In the genomic region with DNA sequence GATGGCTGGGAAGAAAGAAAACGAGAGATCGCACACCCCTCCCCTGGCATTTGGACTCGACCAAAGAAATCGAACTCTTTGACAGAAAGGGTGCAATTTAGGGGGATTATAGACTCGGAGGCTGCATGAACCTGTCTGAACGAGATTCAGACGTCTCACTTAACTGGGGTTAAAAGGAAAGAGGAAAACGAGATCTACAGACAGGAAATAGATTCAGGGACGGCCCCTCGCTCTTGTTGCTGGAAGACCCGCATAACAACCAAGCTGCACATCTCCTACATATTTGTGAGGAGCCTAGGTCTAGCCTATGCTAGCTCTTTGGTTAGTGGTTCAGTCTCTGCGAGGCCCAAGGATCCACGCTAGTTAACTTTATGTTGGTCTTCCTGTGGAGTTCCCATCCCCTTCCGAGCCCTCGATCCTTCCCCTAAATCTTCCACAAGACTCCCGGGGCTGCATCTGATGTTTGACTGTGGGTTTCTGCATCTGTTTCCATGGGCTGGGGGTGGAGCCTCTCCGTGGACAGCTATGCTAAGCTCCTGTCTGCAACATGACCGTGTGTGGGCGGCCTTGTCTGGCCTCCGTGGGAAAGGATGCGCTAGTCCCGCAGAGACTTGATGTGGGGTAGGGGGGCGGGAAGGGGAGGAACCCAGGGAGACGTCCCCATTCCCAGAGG, we compare ENCODE assay signal across 7 mouse cellular contexts. TPM values are rescaled to one million over a fixed set of nuclear protein-coding genes. Genes with fewer than 3 reads are reported as not detected.
DNase-seq lines count a peak whose midpoint lies in the region; ATAC-seq and TF ChIP-seq lines count a peak whose summit lies in the region.

No protein-coding gene starts in this region.

- H3K9me3 ChIP-seq in megakaryocyte, embryonic 14.5 days: no peaks in the 10 kb centered on the region
- no peaks in the 10 kb centered on the region for H3K9me3 ChIP-seq in midbrain, embryonic 11.5 days (ENCODE audit: control insufficient read depth, low read length)

- TF ChIP-seq CTCF in bone marrow macrophage, adult 2 months (IDR thresholded peaks at IDR 0.05; ENCODE audit: low read depth, low read length): no peak

- H3K27me3 ChIP-seq in megakaryocyte, embryonic 14.5 days (replicated peaks): peaks cover 6% of the 10 kb centered on the region
- no peaks in the 10 kb centered on the region for H3K27me3 ChIP-seq in midbrain, embryonic 11.5 days (ENCODE audit: control insufficient read depth, insufficient read depth, low read length)

- H3K4me2 ChIP-seq in midbrain, embryonic 11.5 days: peak overlapping the region; percentile 67

- H3K4me1 ChIP-seq in megakaryocyte, embryonic 14.5 days: peaks cover 51% of the 10 kb centered on the region
- peaks cover 18% of the 10 kb centered on the region for H3K4me1 ChIP-seq in bone marrow macrophage, adult 2 months (ENCODE audit: control insufficient read depth, insufficient read depth, low read length)
- peaks cover 4% of the 10 kb centered on the region; the same call in 1 of the 2 replicates for H3K4me1 ChIP-seq in midbrain, embryonic 11.5 days (ENCODE audit: control insufficient read depth, insufficient read depth, low read length)

- H3K36me3 ChIP-seq in megakaryocyte, embryonic 14.5 days (replicated peaks; ENCODE audit: low read length): no peaks in the 10 kb centered on the region
- no peaks in the 10 kb centered on the region for H3K36me3 ChIP-seq in midbrain, embryonic 11.5 days (ENCODE audit: control insufficient read depth, insufficient read depth, low read length)

- peak overlapping the region; percentile 53 for H3K9ac ChIP-seq in midbrain, embryonic 11.5 days (ENCODE audit: low read length)

- peak overlapping the region; percentile 95 for H3K4me3 ChIP-seq in megakaryocyte, embryonic 14.5 days (replicated peaks)
- peak overlapping the region; percentile 41 for H3K4me3 ChIP-seq in bone marrow macrophage, adult 2 months (ENCODE audit: insufficient read depth, low read length)
- H3K4me3 ChIP-seq in midbrain, embryonic 11.5 days (ENCODE audit: low read depth, low read length): peak overlapping the region; percentile 67

- H3K27ac ChIP-seq in bone marrow macrophage, adult 2 months (ENCODE audit: insufficient read depth, low read depth, low read length): peak overlapping the region; percentile 14; the same call in 1 of the 2 replicates
- peak overlapping the region; percentile 100 for H3K27ac ChIP-seq in midbrain, embryonic 11.5 days (ENCODE audit: low read depth, low read length)

- DNase-seq in fibroblast of lung, adult 2 months (ENCODE audit: low read depth): peak; percentile 31
- DNase-seq in induced T-regulatory cell, adult 2 months (ENCODE audit: low read depth): peak; percentile 70
- no peak for DNase-seq in midbrain, embryonic 11.5 days (ENCODE audit: low spot score, missing footprints)
- DNase-seq in ovary, postnatal 14 days (ENCODE audit: low spot score): no peak

- ATAC-seq in megakaryocyte, adult 5-6 weeks (ENCODE audit: poor library complexity, severe bottlenecking): no peak
- peak; percentile 27 for ATAC-seq in midbrain, embryonic 11.5 days (ENCODE audit: low FRiP score)

- 3% methylated on average over 24 of the region's 24 CpGs for WGBS in midbrain, embryonic 11.5 days

- no peak for TF ChIP-seq POLR2A in bone marrow macrophage, adult 2 months (IDR thresholded peaks at IDR 0.05; ENCODE audit: borderline replicate concordance, low read depth, low read length)

RNA-seq across cellular contexts. Expression of gene Nufip1, which starts 42.4 kb away (rescaled TPM):
- polyA plus RNA-seq in megakaryocyte, embryonic 14.5 days (2012; ENCODE audit: insufficient read depth, low replicate concordance): 4.4 and 4.8 TPM in 2 replicates
- total RNA-seq in megakaryocyte, adult 5-6 weeks (2015): 11.5 and 13.3 TPM in 2 replicates
- total RNA-seq in megakaryocyte, adult 5-6 weeks (2017): 17.5 and 19.1 TPM in 2 replicates
- polyA plus RNA-seq in bone marrow macrophage, adult 2 months (2012; ENCODE audit: insufficient read depth, insufficient read length, missing spikeins): 7.3 and 7.4 TPM in 2 replicates
- polyA plus RNA-seq in midbrain, embryonic 11.5 days (2014; fragmentation: Nextera tagmentation; extraction: Ambion mirVana): 19.2 and 19.3 TPM in 2 replicates

RNA-seq across cellular contexts. Expression of gene Gpalpp1, which starts 42.6 kb away (rescaled TPM):
- polyA plus RNA-seq in megakaryocyte, embryonic 14.5 days (2012; ENCODE audit: insufficient read depth, low replicate concordance): 1.1 and 1.9 TPM in 2 replicates
- 15.3 and 17.1 TPM in 2 replicates for total RNA-seq in megakaryocyte, adult 5-6 weeks (2015)
- total RNA-seq in megakaryocyte, adult 5-6 weeks (2017): 31.9 and 35.3 TPM in 2 replicates
- polyA plus RNA-seq in bone marrow macrophage, adult 2 months (2012; ENCODE audit: insufficient read depth, insufficient read length, missing spikeins): 19.1 and 22.2 TPM in 2 replicates
- 19.9 and 21.2 TPM in 2 replicates for polyA plus RNA-seq in midbrain, embryonic 11.5 days (2014; fragmentation: Nextera tagmentation; extraction: Ambion mirVana)

Comparison
In these comparisons a context has a peak if more than half of its experiments do, and no peak if none do; other contexts are left out.
1. H3K4me3 ChIP-seq: peak in every context shown above with its lines; median percentile 95 in megakaryocyte, embryonic 14.5 days; 67 in midbrain, embryonic 11.5 days; 41 in bone marrow macrophage, adult 2 months.
2. DNase-seq: peak in fibroblast of lung, adult 2 months (single experiment) and induced T-regulatory cell, adult 2 months (single experiment); none in midbrain, embryonic 11.5 days (single experiment) and ovary, postnatal 14 days (single experiment).